Mouse (Mus musculus): ENCODE data around the gene Ssh1. TPM values are rescaled to one million over a fixed set of nuclear protein-coding genes. Genes with fewer than 3 reads are reported as not detected.

Gene Ssh1
- polyA plus RNA-seq, 1 experiment: 19.2 TPM

- DNase-seq (ENCODE audit: low read depth): no peak
- TF ChIP-seq CTCF (IDR thresholded peaks at IDR 0.05; ENCODE audit: borderline replicate concordance, extremely low read depth, insufficient read depth, insufficient read length) (no peak), POLR2A (IDR thresholded peaks at IDR 0.05; ENCODE audit: borderline replicate concordance, extremely low read depth, insufficient read depth, insufficient read length, poor library complexity, severe bottlenecking) (no peak)
Measured at GRCm38 (mm10) chr5:113991141-113991540, 2.6 kb downstream of the Ssh1 start.

- TF ChIP-seq POLR2A (IDR thresholded peaks at IDR 0.05; ENCODE audit: borderline replicate concordance, extremely low read depth, insufficient read depth, insufficient read length, poor library complexity, severe bottlenecking): no peak
- no peak for TF ChIP-seq CTCF (IDR thresholded peaks at IDR 0.05; ENCODE audit: borderline replicate concordance, extremely low read depth, insufficient read depth, insufficient read length)
- no peak for DNase-seq (ENCODE audit: low read depth)
Measured at GRCm38 (mm10) chr5:113990593-113990992, 3.1 kb downstream of the Ssh1 start.

GRCm38 (mm10) chr5:113989437-113990024 lies 4.2 kb downstream of the Ssh1 start:
- TF ChIP-seq POLR2A (IDR thresholded peaks at IDR 0.05; ENCODE audit: borderline replicate concordance, extremely low read depth, insufficient read depth, insufficient read length, poor library complexity, severe bottlenecking) (no peak), CTCF (IDR thresholded peaks at IDR 0.05; ENCODE audit: borderline replicate concordance, extremely low read depth, insufficient read depth, insufficient read length) (no peak)

GRCm38 (mm10) chr5:113986182-113986961 lies 7.3 kb downstream of the Ssh1 start:
- TF ChIP-seq POLR2A (IDR thresholded peaks at IDR 0.05; ENCODE audit: borderline replicate concordance, extremely low read depth, insufficient read depth, insufficient read length, poor library complexity, severe bottlenecking) (no peak), CTCF (IDR thresholded peaks at IDR 0.05; ENCODE audit: borderline replicate concordance, extremely low read depth, insufficient read depth, insufficient read length) (no peak)
- DNase-seq (ENCODE audit: low read depth): peak; percentile 7

More at GRCm38 (mm10) chr5:113989437-113990024, 4.2 kb downstream of the Ssh1 start:
- no peak for DNase-seq (ENCODE audit: low read depth)

GRCm38 (mm10) chr5:113985737-113986136 lies 8.0 kb downstream of the Ssh1 start:
- no peak for DNase-seq (ENCODE audit: low read depth)
- no peak for TF ChIP-seq CTCF (IDR thresholded peaks at IDR 0.05; ENCODE audit: borderline replicate concordance, extremely low read depth, insufficient read depth, insufficient read length)
- TF ChIP-seq POLR2A (IDR thresholded peaks at IDR 0.05; ENCODE audit: borderline replicate concordance, extremely low read depth, insufficient read depth, insufficient read length, poor library complexity, severe bottlenecking): no peak

- no peak for DNase-seq (ENCODE audit: low read depth)
- TF ChIP-seq POLR2A (IDR thresholded peaks at IDR 0.05; ENCODE audit: borderline replicate concordance, extremely low read depth, insufficient read depth, insufficient read length, poor library complexity, severe bottlenecking) (no peak), CTCF (IDR thresholded peaks at IDR 0.05; ENCODE audit: borderline replicate concordance, extremely low read depth, insufficient read depth, insufficient read length) (no peak)
Measured at GRCm38 (mm10) chr5:113984025-113984740, 9.5 kb downstream of the Ssh1 start.

GRCm38 (mm10) chr5:113983541-113983940 lies 10.2 kb downstream of the Ssh1 start:
- no peak for DNase-seq (ENCODE audit: low read depth)
- TF ChIP-seq CTCF (IDR thresholded peaks at IDR 0.05; ENCODE audit: borderline replicate concordance, extremely low read depth, insufficient read depth, insufficient read length): no peak
- TF ChIP-seq POLR2A (IDR thresholded peaks at IDR 0.05; ENCODE audit: borderline replicate concordance, extremely low read depth, insufficient read depth, insufficient read length, poor library complexity, severe bottlenecking): no peak

- DNase-seq (ENCODE audit: low read depth): no peak
- no peak for TF ChIP-seq POLR2A (IDR thresholded peaks at IDR 0.05; ENCODE audit: borderline replicate concordance, extremely low read depth, insufficient read depth, insufficient read length, poor library complexity, severe bottlenecking)
Measured at GRCm38 (mm10) chr5:113981843-113982242, 11.9 kb downstream of the Ssh1 start.

GRCm38 (mm10) chr5:113981171-113981570 lies 12.5 kb downstream of the Ssh1 start:
- no peak for DNase-seq (ENCODE audit: low read depth)
- TF ChIP-seq CTCF (IDR thresholded peaks at IDR 0.05; ENCODE audit: borderline replicate concordance, extremely low read depth, insufficient read depth, insufficient read length) (no peak), POLR2A (IDR thresholded peaks at IDR 0.05; ENCODE audit: borderline replicate concordance, extremely low read depth, insufficient read depth, insufficient read length, poor library complexity, severe bottlenecking) (no peak)

- TF ChIP-seq POLR2A (IDR thresholded peaks at IDR 0.05; ENCODE audit: borderline replicate concordance, extremely low read depth, insufficient read depth, insufficient read length, poor library complexity, severe bottlenecking): no peak
- no peak for TF ChIP-seq CTCF (IDR thresholded peaks at IDR 0.05; ENCODE audit: borderline replicate concordance, extremely low read depth, insufficient read depth, insufficient read length)
Measured at GRCm38 (mm10) chr5:113980511-113980910, 13.2 kb downstream of the Ssh1 start.

GRCm38 (mm10) chr5:113977309-113977708 lies 16.4 kb downstream of the Ssh1 start:
- DNase-seq (ENCODE audit: low read depth): no peak
- no peak for TF ChIP-seq CTCF (IDR thresholded peaks at IDR 0.05; ENCODE audit: borderline replicate concordance, extremely low read depth, insufficient read depth, insufficient read length)
- no peak for TF ChIP-seq POLR2A (IDR thresholded peaks at IDR 0.05; ENCODE audit: borderline replicate concordance, extremely low read depth, insufficient read depth, insufficient read length, poor library complexity, severe bottlenecking)

More at GRCm38 (mm10) chr5:113980511-113980910, 13.2 kb downstream of the Ssh1 start:
- no peak for DNase-seq (ENCODE audit: low read depth)

All from brain, embryonic 14.5 days (tissue).